Mouse (Mus musculus): ENCODE data around the gene Zfp385a.

- TF ChIP-seq CTCF (conservative IDR thresholded peaks at IDR 0.05 in 1 of 2, IDR thresholded peaks at IDR 0.05 in 1 of 2; ENCODE audit: low read depth in 2 of 2, low read length in 2 of 2) (no peak), HCFC1 (IDR thresholded peaks at IDR 0.05; ENCODE audit: low read depth, low read length) (no peak), MAZ (IDR thresholded peaks at IDR 0.05; ENCODE audit: low read depth, low read length) (no peak), ZNF384 (IDR thresholded peaks at IDR 0.05; ENCODE audit: low read depth, low read length) (no peak), MAX (IDR thresholded peaks at IDR 0.05; ENCODE audit: low read length) (no peak), POLR2A (IDR thresholded peaks at IDR 0.05; ENCODE audit: low read depth, low read length) (no peak), USF1 (IDR thresholded peaks at IDR 0.05; ENCODE audit: low read depth, low read length) (no peak), ZC3H11A (IDR thresholded peaks at IDR 0.05; ENCODE audit: low read depth, low read length) (no peak), BHLHE40 (IDR thresholded peaks at IDR 0.05; ENCODE audit: low read depth, low read length) (no peak)
Measured at GRCm38 (mm10) chr15:103314181-103314580, 25.7 kb downstream of the Zfp385a start.

Measured in CH12.LX (cell line).